In the genomic region with DNA sequence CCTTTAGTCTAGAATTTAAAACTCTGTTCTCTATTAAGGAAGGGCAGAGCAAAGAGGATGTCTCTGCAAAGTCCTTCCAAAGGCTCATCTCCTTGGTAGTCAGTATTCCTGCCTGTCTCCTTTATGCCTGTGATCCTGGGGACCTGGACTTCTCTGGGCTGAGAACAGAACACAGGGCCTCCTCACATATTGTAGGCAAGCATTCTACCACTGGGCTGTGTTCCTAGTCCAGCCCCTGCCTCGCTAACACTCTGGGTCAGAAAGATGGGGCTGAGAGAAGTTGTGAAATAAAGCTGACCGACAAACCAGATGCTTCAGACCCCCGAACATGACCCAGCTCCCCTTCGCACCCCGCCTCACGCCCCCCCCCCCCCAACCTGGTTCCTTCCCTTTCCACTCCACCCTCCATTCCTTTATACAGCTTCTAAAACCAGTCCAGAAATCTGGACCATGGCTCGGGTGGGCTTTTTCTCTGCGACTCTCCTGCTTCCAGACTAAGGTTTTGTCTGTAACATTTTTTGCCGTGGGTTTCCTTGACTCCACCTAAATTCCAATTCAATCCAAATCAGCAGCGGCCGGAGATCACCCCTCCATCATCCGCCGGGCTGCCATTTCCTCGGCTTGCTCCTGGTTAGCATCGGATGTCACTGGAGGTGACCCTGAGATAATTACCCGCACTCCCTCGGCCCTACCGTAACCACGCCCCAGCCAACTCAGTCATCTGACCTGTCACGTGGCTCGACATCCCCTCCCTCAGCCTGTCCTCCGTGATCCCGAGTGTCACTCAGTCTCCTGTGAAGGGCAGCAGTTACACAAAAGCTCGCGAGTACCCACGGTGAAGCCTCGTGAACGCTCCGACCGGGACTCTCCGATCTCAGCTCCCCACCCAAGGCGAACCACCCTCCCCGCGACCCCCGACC, we compare ENCODE assay signal across 8 mouse cellular contexts.
A peak's percentile ranks its signal among the peaks of the same experiment; 100 is the strongest.
DNase-seq lines count a peak whose midpoint lies in the region; ATAC-seq and TF ChIP-seq lines count a peak whose summit lies in the region.

No protein-coding gene starts in this region.

- H3K9ac ChIP-seq in liver, embryonic 15.5 days: no peak overlapping the region

- TF ChIP-seq CTCF in E14TG2a.4 (conservative IDR thresholded peaks at IDR 0.05; ENCODE audit: low read length): no peak
- TF ChIP-seq CTCF in layer of hippocampus, adult 2 months (conservative IDR thresholded peaks at IDR 0.05): no peak
- TF ChIP-seq CTCF in olfactory bulb, adult 2 months (IDR thresholded peaks at IDR 0.05; ENCODE audit: insufficient read depth, low read depth, low read length): no peak

- peak overlapping the region; percentile 39 for H3K4me2 ChIP-seq in liver, embryonic 15.5 days

- peak overlapping the region; percentile 88 for H3K27ac ChIP-seq in layer of hippocampus, adult 2 months
- H3K27ac ChIP-seq in liver, embryonic 15.5 days (replicated peaks): no peak overlapping the region
- H3K27ac ChIP-seq in olfactory bulb, adult 2 months (ENCODE audit: insufficient read depth, low read depth, low read length): no peak overlapping the region

- TF ChIP-seq POLR2A in olfactory bulb, adult 2 months (IDR thresholded peaks at IDR 0.05; ENCODE audit: insufficient read depth, low read depth, low read length): no peak

- H3K4me1 ChIP-seq in E14TG2a.4 (replicated peaks; ENCODE audit: low read depth, low read length): peaks cover 38% of the 10 kb centered on the region
- no peaks in the 10 kb centered on the region for H3K4me1 ChIP-seq in liver, embryonic 15.5 days (replicated peaks)
- peaks cover 15% of the 10 kb centered on the region for H3K4me1 ChIP-seq in olfactory bulb, adult 2 months (ENCODE audit: control insufficient read depth, insufficient read depth, low read length)

- H3K9me3 ChIP-seq in E14TG2a.4 (ENCODE audit: low read length): no peaks in the 10 kb centered on the region
- no peaks in the 10 kb centered on the region for H3K9me3 ChIP-seq in liver, embryonic 15.5 days (replicated peaks)

- 3% methylated on average over 35 of the region's 35 CpGs for WGBS in liver, embryonic 15.5 days (ENCODE audit: insufficient replicate concordance)
- 7% methylated on average over 34 of the region's 35 CpGs for WGBS in olfactory bulb, adult 2 months

- peak; percentile 69 for DNase-seq in cerebellum, adult 9-11 months
- DNase-seq in frontal cortex, adult 2 months (ENCODE audit: extremely low spot score in 1 of 2, low spot score in 1 of 2): peak; percentile 45 to 77
- DNase-seq in heart, postnatal 4 days: peak; percentile 82
- DNase-seq in layer of hippocampus, adult 2 months (ENCODE audit: low spot score in 2 of 2): peak; percentile 68 to 77
- peak; percentile 56 for DNase-seq in yolk sac, embryonic 10.5 days (ENCODE audit: low spot score)

- ATAC-seq in liver, embryonic 15.5 days (ENCODE audit: insufficient read depth): no peak

- H3K36me3 ChIP-seq in E14TG2a.4 (ENCODE audit: insufficient read depth, low read length): no peaks in the 10 kb centered on the region
- no peaks in the 10 kb centered on the region for H3K36me3 ChIP-seq in liver, embryonic 15.5 days (replicated peaks)

- H3K27me3 ChIP-seq in E14TG2a.4 (ENCODE audit: insufficient read depth, low read length): peaks cover 48% of the 10 kb centered on the region
- peaks cover 42% of the 10 kb centered on the region for H3K27me3 ChIP-seq in liver, embryonic 15.5 days

- H3K4me3 ChIP-seq in E14TG2a.4 (replicated peaks; ENCODE audit: low read length): peak overlapping the region; percentile 68
- peak overlapping the region; percentile 59 for H3K4me3 ChIP-seq in layer of hippocampus, adult 2 months
- H3K4me3 ChIP-seq in liver, embryonic 15.5 days (replicated peaks): peak overlapping the region; percentile 20
- H3K4me3 ChIP-seq in olfactory bulb, adult 2 months (ENCODE audit: insufficient read depth, low read depth, low read length): peak overlapping the region; percentile 45
